Mouse (Mus musculus): ENCODE results near the gene Bap1. TPM values are rescaled to one million over a fixed set of nuclear protein-coding genes. Genes with fewer than 3 reads are reported as not detected.

Bap1 gene
- polyA plus RNA-seq, 2 experiments: 24.4 to 28.0 TPM

GRCm38 (mm10) chr14:31207070-31207830 lies 44.0 kb upstream of the Bap1 start:
- Histone ChIP-seq H3K4me1 (replicated peaks; ENCODE audit: control insufficient read depth in 2 of 2, insufficient read depth in 2 of 2, low read length in 1 of 2) (peaks cover 7 to 23% of the 10 kb centered on the region in 2 experiments), H3K27ac (peak overlapping the region; percentile 43), H3K4me2 (ENCODE audit: low read depth) (peak overlapping the region; percentile 78)

GRCm38 (mm10) chr14:31208084-31208483 lies 43.2 kb upstream of the Bap1 start, which contains the start of gene Tnnc1:
Tnnc1 (plus strand) TSS chr14:31208312.
- Histone ChIP-seq H3K36me3 (replicated peaks; ENCODE audit: control insufficient read depth, insufficient read depth, low read depth) (peaks cover 9% of the 10 kb centered on the region), H3K4me3 (ENCODE audit: insufficient read depth in 1 of 2, low read depth in 2 of 2, low read length in 2 of 2) (peak within 1 kb of the TSS; percentile 67 to 82), H3K27me3 (ENCODE audit: control insufficient read depth, insufficient read depth, low read length) (no peaks in the 10 kb centered on the region), H3K27ac (no peak within 1 kb of the TSS; the same call in 1 of the 2 replicates), H3K9me3 (ENCODE audit: control insufficient read depth, low read length) (no peaks in the 10 kb centered on the region), H3K4me2 (ENCODE audit: low read depth) (peak within 1 kb of the TSS; percentile 78), H3K4me1 (replicated peaks; ENCODE audit: control insufficient read depth in 2 of 2, insufficient read depth in 2 of 2, low read length in 1 of 2) (peaks cover 7 to 24% of the 10 kb centered on the region in 2 experiments), H3K9ac (replicated peaks) (peak within 1 kb of the TSS; percentile 80)
- DNase-seq (ENCODE audit: low read depth in 3 of 3, low spot score in 3 of 3) (no peak), ATAC-seq (ENCODE audit: insufficient read depth) (no peak)
- no peak for TF ChIP-seq CTCF (IDR thresholded peaks at IDR 0.05; ENCODE audit: low read depth)
- no peak for TF ChIP-seq EP300 (IDR thresholded peaks at IDR 0.05; ENCODE audit: low read depth)
- 69% methylated on average over 2 of the region's 2 CpGs for WGBS (ENCODE audit: insufficient replicate concordance)

More at GRCm38 (mm10) chr14:31207070-31207830, 44.0 kb upstream of the Bap1 start:
- ATAC-seq (ENCODE audit: insufficient read depth) (peak; percentile 73), DNase-seq (ENCODE audit: low read depth in 3 of 3, low spot score in 3 of 3) (peak in 2 of 3 experiments; percentile 51 to 58)
- H3K36me3 ChIP-seq (replicated peaks; ENCODE audit: control insufficient read depth, insufficient read depth, low read depth): peaks cover 15% of the 10 kb centered on the region
- H3K27me3 ChIP-seq (ENCODE audit: control insufficient read depth, insufficient read depth, low read length): no peaks in the 10 kb centered on the region
- WGBS (ENCODE audit: insufficient replicate concordance): 59% methylated on average over 13 of the region's 13 CpGs
- H3K4me3 ChIP-seq (ENCODE audit: insufficient read depth in 1 of 2, low read depth in 2 of 2, low read length in 2 of 2): peak overlapping the region; percentile 67 to 82
- peak overlapping the region; percentile 80 for H3K9ac ChIP-seq (replicated peaks)
- TF ChIP-seq CTCF (IDR thresholded peaks at IDR 0.05; ENCODE audit: low read depth) (no peak), EP300 (IDR thresholded peaks at IDR 0.05; ENCODE audit: low read depth) (no peak)
- no peaks in the 10 kb centered on the region for H3K9me3 ChIP-seq (ENCODE audit: control insufficient read depth, low read length)

GRCm38 (mm10) chr14:31209133-31209557 lies 42.1 kb upstream of the Bap1 start:
- ATAC-seq (ENCODE audit: insufficient read depth) (no peak), DNase-seq (ENCODE audit: low read depth in 3 of 3, low spot score in 3 of 3) (no peak)
- peaks cover 7 to 24% of the 10 kb centered on the region in 2 experiments for H3K4me1 ChIP-seq (replicated peaks; ENCODE audit: control insufficient read depth in 2 of 2, insufficient read depth in 2 of 2, low read length in 1 of 2)
- 53% methylated on average over 4 of the region's 4 CpGs for WGBS (ENCODE audit: insufficient replicate concordance)
- no peak overlapping the region for H3K27ac ChIP-seq
- TF ChIP-seq CTCF (IDR thresholded peaks at IDR 0.05; ENCODE audit: low read depth) (no peak), EP300 (IDR thresholded peaks at IDR 0.05; ENCODE audit: low read depth) (no peak)
- H3K27me3 ChIP-seq (ENCODE audit: control insufficient read depth, insufficient read depth, low read length): no peaks in the 10 kb centered on the region
- H3K9ac ChIP-seq (replicated peaks): no peak overlapping the region
- H3K4me3 ChIP-seq (ENCODE audit: insufficient read depth in 1 of 2, low read depth in 2 of 2, low read length in 2 of 2): no peak overlapping the region
- H3K36me3 ChIP-seq (replicated peaks; ENCODE audit: control insufficient read depth, insufficient read depth, low read depth): peaks cover under 1% of the 10 kb centered on the region; the same call in 1 of the 2 replicates
- H3K9me3 ChIP-seq (ENCODE audit: control insufficient read depth, low read length): no peaks in the 10 kb centered on the region
- no peak overlapping the region for H3K4me2 ChIP-seq (ENCODE audit: low read depth)

GRCm38 (mm10) chr14:31211854-31212253 lies 39.4 kb upstream of the Bap1 start:
- Histone ChIP-seq H3K27me3 (ENCODE audit: control insufficient read depth, insufficient read depth, low read length) (no peaks in the 10 kb centered on the region), H3K4me2 (ENCODE audit: low read depth) (no peak overlapping the region), H3K36me3 (replicated peaks; ENCODE audit: control insufficient read depth, insufficient read depth, low read depth) (no peaks in the 10 kb centered on the region), H3K9me3 (ENCODE audit: control insufficient read depth, low read length) (no peaks in the 10 kb centered on the region), H3K4me3 (ENCODE audit: insufficient read depth in 1 of 2, low read depth in 2 of 2, low read length in 2 of 2) (no peak overlapping the region), H3K9ac (replicated peaks) (no peak overlapping the region), H3K27ac (no peak overlapping the region), H3K4me1 (replicated peaks; ENCODE audit: control insufficient read depth in 2 of 2, insufficient read depth in 2 of 2, low read length in 1 of 2) (peaks cover 7 to 18% of the 10 kb centered on the region in 2 experiments)
- TF ChIP-seq EP300 (IDR thresholded peaks at IDR 0.05; ENCODE audit: low read depth) (no peak), CTCF (IDR thresholded peaks at IDR 0.05; ENCODE audit: low read depth) (no peak)
- 68% methylated on average over 6 of the region's 6 CpGs for WGBS (ENCODE audit: insufficient replicate concordance)
- ATAC-seq (ENCODE audit: insufficient read depth) (no peak), DNase-seq (ENCODE audit: low read depth in 3 of 3, low spot score in 3 of 3) (no peak)

GRCm38 (mm10) chr14:31212499-31212898 lies 38.8 kb upstream of the Bap1 start:
- no peak overlapping the region for H3K4me2 ChIP-seq (ENCODE audit: low read depth)
- TF ChIP-seq CTCF (IDR thresholded peaks at IDR 0.05; ENCODE audit: low read depth): no peak
- TF ChIP-seq EP300 (IDR thresholded peaks at IDR 0.05; ENCODE audit: low read depth): no peak
- H3K9me3 ChIP-seq (ENCODE audit: control insufficient read depth, low read length): no peaks in the 10 kb centered on the region
- no peak for ATAC-seq (ENCODE audit: insufficient read depth)
- H3K9ac ChIP-seq (replicated peaks): no peak overlapping the region
- H3K36me3 ChIP-seq (replicated peaks; ENCODE audit: control insufficient read depth, insufficient read depth, low read depth): no peaks in the 10 kb centered on the region
- no peak overlapping the region for H3K4me3 ChIP-seq (ENCODE audit: insufficient read depth in 1 of 2, low read depth in 2 of 2, low read length in 2 of 2)
- H3K27me3 ChIP-seq (ENCODE audit: control insufficient read depth, insufficient read depth, low read length): no peaks in the 10 kb centered on the region
- 83% methylated on average over 3 of the region's 3 CpGs for WGBS (ENCODE audit: insufficient replicate concordance)
- H3K4me1 ChIP-seq (replicated peaks; ENCODE audit: control insufficient read depth in 2 of 2, insufficient read depth in 2 of 2, low read length in 1 of 2): peaks cover 1 to 12% of the 10 kb centered on the region in 2 experiments
- DNase-seq (ENCODE audit: low read depth in 3 of 3, low spot score in 3 of 3): no peak
- no peak overlapping the region for H3K27ac ChIP-seq

Data from liver, embryonic 14.5 days (tissue).